Mouse (Mus musculus) MEL (cell line): ENCODE results near the gene U2af1l4. TPM values are rescaled to one million over a fixed set of nuclear protein-coding genes. Genes with fewer than 3 reads are reported as not detected.

ENCODE experiments used
- DNase-seq: peaks from one replicate; pipeline ENCODE4 v3.0.0; 2011; ENCODE audit warnings: low read depth, low spot score
- H3K27ac ChIP-seq: 2 replicates; pipeline ENCODE4 v1.5.1; 2012; ENCODE audit warnings: low read depth, mild to moderate bottlenecking, control low read depth, low read length, moderate library complexity; ENCODE audit not compliant: control insufficient read depth
- H3K27me3 ChIP-seq, 2 experiments: fragments of 150-350 bp in 1 of 2; sonication (generic) in 1 of 2; 2 replicates each; pipeline ENCODE4 v1.6.1; 2012; ENCODE audit warnings: low read length in 2 of 2, mild to moderate bottlenecking in 2 of 2, improper control_type of control experiment in 1 of 2, moderate library complexity in 1 of 2; ENCODE audit not compliant: insufficient read depth in 2 of 2, control insufficient read depth in 1 of 2
- H3K36me3 ChIP-seq, 2 experiments: 2 replicates each; pipeline ENCODE4 v1.6.1; 2012 to 2014; ENCODE audit warnings: low read length in 2 of 2, improper control_type of control experiment in 1 of 2, inconsistent platforms in 1 of 2, mild to moderate bottlenecking in 1 of 2; ENCODE audit not compliant: insufficient read depth in 2 of 2, control insufficient read depth in 1 of 2
- H3K4me1 ChIP-seq, 2 experiments: fragments of 150-350 bp in 1 of 2; sonication (generic) in 1 of 2; 2 replicates each; pipeline ENCODE4 v1.6.1; 2012; ENCODE audit warnings: low read length in 2 of 2, improper control_type of control experiment in 1 of 2, mild to moderate bottlenecking in 1 of 2; ENCODE audit not compliant: insufficient read depth in 2 of 2, control insufficient read depth in 1 of 2
- H3K4me3 ChIP-seq, 2 experiments: fragments of 150-350 bp in 1 of 2; sonication (generic) in 1 of 2; 2 replicates each; pipeline ENCODE4 v1.5.1; 2012; ENCODE audit warnings: low read depth in 2 of 2, low read length in 2 of 2, mild to moderate bottlenecking in 2 of 2, moderate library complexity in 2 of 2, control low read depth in 1 of 2, improper control_type of control experiment in 1 of 2; ENCODE audit not compliant: control insufficient read depth in 1 of 2, insufficient read depth in 1 of 2
- H3K79me2 ChIP-seq: 2 replicates; pipeline ENCODE4 v1.6.1; 2012; ENCODE audit warnings: mild to moderate bottlenecking, low read length, moderate library complexity; ENCODE audit not compliant: control insufficient read depth, poor library complexity, insufficient read depth
- H3K9ac ChIP-seq: 2 replicates; pipeline ENCODE4 v1.6.1; 2012; ENCODE audit warnings: low read depth, mild to moderate bottlenecking, control low read depth, low read length, moderate library complexity; ENCODE audit not compliant: control insufficient read depth, poor library complexity, severe bottlenecking
- H3K9me3 ChIP-seq: fragments of 150-350 bp; sonication (generic); replicated peaks from 2 replicates; pipeline ENCODE4 v1.6.1; 2012; ENCODE audit warnings: mild to moderate bottlenecking, low read length, improper control_type of control experiment, moderate library complexity; ENCODE audit not compliant: insufficient read depth
- BHLHE40 ChIP-seq: IDR thresholded peaks from 2 replicates; pipeline ENCODE4 v1.6.1; 2012; ENCODE audit warnings: low read depth, mild to moderate bottlenecking, inconsistent platforms, low read length, improper control_type of control experiment, borderline replicate concordance
- CHD1 ChIP-seq: IDR thresholded peaks from 2 replicates; pipeline ENCODE4 v1.6.1; 2012; ENCODE audit warnings: low read depth, mild to moderate bottlenecking, inconsistent platforms, low read length, improper control_type of control experiment
- CHD2 ChIP-seq: IDR thresholded peaks from 2 replicates; pipeline ENCODE4 v1.6.1; 2011; ENCODE audit warnings: low read length, improper control_type of control experiment
- CTCF ChIP-seq, 3 experiments: IDR thresholded peaks in 2 of 3; conservative IDR thresholded peaks in 1 of 3; 2 replicates each; pipeline ENCODE4 v1.5.1; 2011 to 2012; ENCODE audit warnings: low read length in 3 of 3, low read depth in 2 of 3, mild to moderate bottlenecking in 2 of 3, improper control_type of control experiment in 1 of 3, inconsistent platforms in 1 of 3, mixed read lengths in 1 of 3, moderate library complexity in 1 of 3; ENCODE audit not compliant: control insufficient read depth in 1 of 3, insufficient read depth in 1 of 3, poor library complexity in 1 of 3, severe bottlenecking in 1 of 3
- E2F4 ChIP-seq: IDR thresholded peaks from 2 replicates; pipeline ENCODE4 v1.6.1; 2011; ENCODE audit warnings: low read depth, low read length, improper control_type of control experiment, borderline replicate concordance
- ELF1 ChIP-seq: IDR thresholded peaks from 2 replicates; pipeline ENCODE4 v1.6.1; 2014; ENCODE audit warnings: low read depth, mild to moderate bottlenecking, inconsistent platforms, low read length, improper control_type of control experiment, moderate library complexity
- GABPA ChIP-seq: IDR thresholded peaks from 2 replicates; pipeline ENCODE4 v1.6.1; 2012; ENCODE audit warnings: low read depth, mild to moderate bottlenecking, inconsistent platforms, low read length, improper control_type of control experiment, moderate library complexity
- GATA1 ChIP-seq: IDR thresholded peaks from 2 replicates; pipeline ENCODE4 v1.6.1; 2011; ENCODE audit warnings: low read depth, low read length, improper control_type of control experiment
- HCFC1 ChIP-seq: IDR thresholded peaks from 2 replicates; pipeline ENCODE4 v1.6.1; 2012; ENCODE audit warnings: low read depth, mild to moderate bottlenecking, inconsistent platforms, low read length, improper control_type of control experiment, moderate library complexity
- JUND ChIP-seq: IDR thresholded peaks from 2 replicates; pipeline ENCODE4 v1.6.1; 2011; ENCODE audit warnings: low read depth, mild to moderate bottlenecking, improper control_type of control experiment, low read length
- MAFK ChIP-seq: IDR thresholded peaks from 2 replicates; pipeline ENCODE4 v1.6.1; 2011; ENCODE audit warnings: low read depth, mild to moderate bottlenecking, low read length, improper control_type of control experiment, borderline replicate concordance
- MEF2A ChIP-seq: IDR thresholded peaks from 2 replicates; pipeline ENCODE4 v1.6.1; 2014; ENCODE audit warnings: low read depth, mild to moderate bottlenecking, inconsistent platforms, low read length, improper control_type of control experiment; ENCODE audit not compliant: poor library complexity, insufficient replicate concordance, severe bottlenecking; ENCODE audit errors: extremely low read depth
- MYB ChIP-seq: IDR thresholded peaks from 2 replicates; pipeline ENCODE4 v1.6.1; 2011; ENCODE audit warnings: mild to moderate bottlenecking, low read depth, low read length, improper control_type of control experiment
- MYC ChIP-seq: IDR thresholded peaks from 2 replicates; pipeline ENCODE4 v1.6.1; 2011; ENCODE audit warnings: low read depth, mild to moderate bottlenecking, low read length, improper control_type of control experiment, moderate library complexity
- NELFE ChIP-seq: IDR thresholded peaks from 2 replicates; pipeline ENCODE4 v1.6.1; 2011; ENCODE audit warnings: low read depth, low read length, improper control_type of control experiment
- POLR2A ChIP-seq, 2 experiments: IDR thresholded peaks; 2 replicates each; pipeline ENCODE4 v1.6.1; 2011 to 2012; ENCODE audit warnings: low read length in 2 of 2, mild to moderate bottlenecking in 2 of 2, control low read depth in 1 of 2, improper control_type of control experiment in 1 of 2, low read depth in 1 of 2, moderate library complexity in 1 of 2; ENCODE audit not compliant: control insufficient read depth in 1 of 2, insufficient read depth in 1 of 2, poor library complexity in 1 of 2
- POLR2AphosphoS5 ChIP-seq: IDR thresholded peaks from 2 replicates; pipeline ENCODE4 v1.6.1; 2012; ENCODE audit warnings: low read depth, borderline replicate concordance, mild to moderate bottlenecking, inconsistent platforms, low read length, moderate library complexity, mixed read lengths
- RAD21 ChIP-seq: IDR thresholded peaks from 2 replicates; pipeline ENCODE4 v1.6.1; 2011; ENCODE audit warnings: mild to moderate bottlenecking, low read depth, low read length, improper control_type of control experiment
- RCOR1 ChIP-seq: IDR thresholded peaks from 2 replicates; pipeline ENCODE4 v1.6.1; 2012; ENCODE audit warnings: low read depth, mild to moderate bottlenecking, inconsistent platforms, low read length, improper control_type of control experiment
- SIN3A ChIP-seq: IDR thresholded peaks from 2 replicates; pipeline ENCODE4 v1.6.1; 2012; ENCODE audit warnings: low read length, improper control_type of control experiment, inconsistent platforms
- TBP ChIP-seq: IDR thresholded peaks from 2 replicates; pipeline ENCODE4 v1.8.0; 2011; ENCODE audit warnings: low read depth, low read length, improper control_type of control experiment
- TCF12 ChIP-seq: IDR thresholded peaks from 2 replicates; pipeline ENCODE4 v1.6.1; 2014; ENCODE audit warnings: low read depth, mild to moderate bottlenecking, inconsistent platforms, low read length, improper control_type of control experiment, moderate library complexity
- USF1 ChIP-seq: IDR thresholded peaks from 2 replicates; pipeline ENCODE4 v1.6.1; 2014; ENCODE audit warnings: low read depth, mild to moderate bottlenecking, inconsistent platforms, low read length, improper control_type of control experiment, moderate library complexity
- USF2 ChIP-seq, 2 experiments: IDR thresholded peaks; 2 replicates each; pipeline ENCODE4 v1.6.1; 2011 to 2012; ENCODE audit warnings: improper control_type of control experiment in 2 of 2, low read length in 2 of 2, borderline replicate concordance in 1 of 2, inconsistent platforms in 1 of 2, low read depth in 1 of 2, mild to moderate bottlenecking in 1 of 2; ENCODE audit not compliant: insufficient read depth in 1 of 2
- ZC3H11A ChIP-seq: IDR thresholded peaks from 2 replicates; pipeline ENCODE4 v1.6.1; 2012; ENCODE audit warnings: low read depth, mild to moderate bottlenecking, inconsistent platforms, low read length, improper control_type of control experiment
- ZNF384 ChIP-seq: IDR thresholded peaks from 2 replicates; pipeline ENCODE4 v1.6.1; 2012; ENCODE audit warnings: low read depth, mild to moderate bottlenecking, inconsistent platforms, low read length, improper control_type of control experiment
- polyA plus RNA-seq, 2 experiments: library from polyadenylated mRNA; stranded (reverse) in 1 of 2; unstranded in 1 of 2; fragments of >175 nt in 1 of 2; fragments of >200 nt in 1 of 2; gene quantifications; 2 replicates each; pipeline versions ENCODE4 v1.2.1 to v1.2.4; 2012; ENCODE audit warnings: low replicate concordance in 2 of 2, low read depth in 1 of 2; ENCODE audit not compliant: insufficient read length in 2 of 2, insufficient read depth in 1 of 2, missing spikeins in 1 of 2
- total RNA-seq: library from RNA; depleted of rRNA; stranded (reverse); fragments of 300-350 nt; gene quantifications from 2 replicates; pipeline ENCODE4 v1.2.3, GENCODE M21; 2012

U2af1l4 gene
- total and polyA plus RNA-seq, 3 experiments, result 72.5 to 74.2 TPM; not detected in 1

DNA sequence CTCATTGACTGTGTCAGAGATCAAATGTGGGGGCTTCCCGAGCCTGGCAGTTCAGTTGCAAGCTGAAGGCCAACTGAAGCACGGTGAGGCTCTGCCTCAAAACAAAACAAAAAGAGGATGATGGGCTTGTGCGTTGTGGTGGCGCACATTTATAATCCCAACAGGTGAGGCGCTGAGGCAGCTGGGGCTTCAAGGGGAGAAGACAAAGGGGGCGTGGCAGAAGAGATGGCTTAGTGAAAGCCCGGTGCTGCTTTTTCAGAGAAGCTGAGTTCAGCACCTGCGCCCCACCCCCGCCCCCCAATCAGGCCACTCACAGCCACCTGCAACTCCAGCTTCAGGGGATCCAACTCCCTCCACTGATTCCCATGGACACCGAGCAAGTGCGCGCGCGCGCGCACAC lies 45.4 kb downstream of the U2af1l4 start:
- no peak overlapping the region for H3K27ac ChIP-seq
- no peak overlapping the region for H3K4me3 ChIP-seq
- H3K36me3 ChIP-seq, result no peaks in the 10 kb centered on the region
- no peak for DNase-seq
- H3K9ac ChIP-seq, result no peak overlapping the region
- no peak for TF ChIP-seq RAD21
- no peak for TF ChIP-seq ZNF384
- no peak for TF ChIP-seq MYC
- no peak for TF ChIP-seq POLR2A (IDR thresholded peaks at IDR 0.05; ENCODE audit: control insufficient read depth in 1 of 2, insufficient read depth in 1 of 2, low read depth in 1 of 2, low read length in 2 of 2, poor library complexity in 1 of 2)
- TF ChIP-seq TCF12, result no peak
- no peak for TF ChIP-seq JUND
- no peak for TF ChIP-seq ELF1
- no peak for TF ChIP-seq RCOR1
- no peak for TF ChIP-seq SIN3A
- TF ChIP-seq NELFE, result no peak
- no peak for TF ChIP-seq MYB
- TF ChIP-seq CTCF (IDR thresholded peaks at IDR 0.05 in 2 of 3, conservative IDR thresholded peaks at IDR 0.05 in 1 of 3; ENCODE audit: control insufficient read depth in 1 of 3, insufficient read depth in 1 of 3, low read depth in 2 of 3, low read length in 3 of 3, poor library complexity in 1 of 3, severe bottlenecking in 1 of 3), result no peak
- TF ChIP-seq BHLHE40, result no peak
- no peak for TF ChIP-seq HCFC1
- no peak for TF ChIP-seq GATA1
- no peak for TF ChIP-seq ZC3H11A
- no peak for TF ChIP-seq POLR2AphosphoS5
- TF ChIP-seq USF2 (IDR thresholded peaks at IDR 0.05; ENCODE audit: borderline replicate concordance in 1 of 2, insufficient read depth in 1 of 2, low read depth in 1 of 2, low read length in 2 of 2), result no peak
- no peak for TF ChIP-seq GABPA
- no peak for TF ChIP-seq E2F4
- H3K79me2 ChIP-seq, result no peaks in the 10 kb centered on the region
- no peaks in the 10 kb centered on the region for H3K9me3 ChIP-seq
- no peaks in the 10 kb centered on the region for H3K27me3 ChIP-seq
- no peaks in the 10 kb centered on the region for H3K4me1 ChIP-seq

DNA sequence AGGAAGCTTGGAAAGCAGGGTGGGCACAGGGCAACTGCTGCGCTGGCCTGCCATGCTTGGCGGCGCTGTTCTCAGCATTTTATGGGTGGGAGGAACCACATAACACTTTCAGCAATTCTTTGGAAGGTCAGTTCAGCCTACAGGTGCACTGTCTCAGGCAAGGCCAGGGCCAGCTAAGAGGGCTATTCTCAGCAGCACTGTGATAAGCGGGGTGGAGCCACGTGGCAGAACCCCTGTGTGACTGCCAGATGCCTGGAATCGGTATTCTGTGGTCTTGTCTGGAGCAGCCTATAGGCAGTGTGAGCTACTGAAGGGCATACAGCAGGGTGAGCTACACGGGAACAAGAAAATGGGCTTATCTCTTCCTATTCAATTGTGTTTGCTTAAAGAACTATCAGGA lies 46.9 kb downstream of the U2af1l4 start:
- no peak overlapping the region for H3K27ac ChIP-seq
- no peak overlapping the region for H3K9ac ChIP-seq
- TF ChIP-seq MAFK, result no peak
- TF ChIP-seq BHLHE40, result no peak
- no peak for TF ChIP-seq RCOR1
- TF ChIP-seq MYC, result no peak
- TF ChIP-seq GABPA, result no peak
- TF ChIP-seq JUND, result no peak
- TF ChIP-seq USF2 (IDR thresholded peaks at IDR 0.05; ENCODE audit: borderline replicate concordance in 1 of 2, insufficient read depth in 1 of 2, low read depth in 1 of 2, low read length in 2 of 2), result no peak
- no peak for TF ChIP-seq CTCF (IDR thresholded peaks at IDR 0.05 in 2 of 3, conservative IDR thresholded peaks at IDR 0.05 in 1 of 3; ENCODE audit: control insufficient read depth in 1 of 3, insufficient read depth in 1 of 3, low read depth in 2 of 3, low read length in 3 of 3, poor library complexity in 1 of 3, severe bottlenecking in 1 of 3)
- TF ChIP-seq CHD1, result no peak
- no peak for TF ChIP-seq MEF2A
- TF ChIP-seq GATA1, result no peak
- no peak for TF ChIP-seq USF1
- TF ChIP-seq CHD2, result no peak
- no peak for TF ChIP-seq TBP
- no peak for TF ChIP-seq HCFC1
- H3K27me3 ChIP-seq, result no peaks in the 10 kb centered on the region
- no peak for DNase-seq
- H3K36me3 ChIP-seq, result no peaks in the 10 kb centered on the region
- H3K9me3 ChIP-seq, result no peaks in the 10 kb centered on the region
- H3K4me1 ChIP-seq, result no peaks in the 10 kb centered on the region
- no peak overlapping the region for H3K4me3 ChIP-seq
- H3K79me2 ChIP-seq, result no peaks in the 10 kb centered on the region
